ENCODE assay signal across 29 mouse cellular contexts in the genomic region with DNA sequence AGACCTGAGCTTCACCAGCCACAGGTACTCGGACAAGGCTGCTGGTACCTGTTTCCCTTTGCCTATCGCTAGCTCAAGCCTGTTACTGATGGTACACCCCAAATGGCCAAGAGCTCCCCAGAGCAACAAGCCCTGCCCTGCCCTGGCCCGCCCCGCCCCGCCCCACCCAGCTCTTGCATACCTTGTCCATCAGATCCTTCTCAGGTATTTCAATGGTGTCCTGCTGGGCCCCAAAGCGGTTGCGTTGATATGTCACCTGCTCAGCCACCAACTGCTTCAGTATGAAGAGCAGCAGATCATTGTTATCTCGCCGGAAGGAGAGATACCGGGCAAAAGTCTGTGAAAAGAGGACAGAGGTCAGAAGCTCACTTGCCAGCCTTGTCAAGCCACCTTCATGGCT. TPM values are rescaled to one million over a fixed set of nuclear protein-coding genes. Genes with fewer than 3 reads are reported as not detected.
DNase-seq lines count a peak whose midpoint lies in the region; ATAC-seq and TF ChIP-seq lines count a peak whose summit lies in the region.
"Had no signal": no experiment of that assay in that cellular context is flagged by ENCODE, and none has a peak within 500 bp of the region (broad histone marks: within the 10 kb centered on the region; RNA-seq: fewer than 3 reads in every experiment).

No protein-coding gene starts in this region.

- H3K4me1 ChIP-seq in liver, embryonic 12.5 days = peaks cover 5% of the 10 kb centered on the region; the same call in 1 of the 2 replicates
- no peaks in the 10 kb centered on the region for H3K4me1 ChIP-seq in liver, embryonic 11.5 days (replicated peaks; ENCODE audit: control insufficient read depth, insufficient read depth, low read length)
- H3K4me1 ChIP-seq in intestine, postnatal 0 days (replicated peaks; ENCODE audit: control insufficient read depth, insufficient read depth, low read length) = no peaks in the 10 kb centered on the region
- H3K4me1 ChIP-seq: embryonic facial prominence, embryonic 10.5 days; embryonic facial prominence, embryonic 13.5 days; heart, embryonic 10.5 days; heart, embryonic 13.5 days; hindbrain, embryonic 15.5 days had no signal

- H3K36me3 ChIP-seq in liver, embryonic 12.5 days = peaks cover 94% of the 10 kb centered on the region
- H3K36me3 ChIP-seq in liver, embryonic 11.5 days (ENCODE audit: control insufficient read depth, insufficient read depth, low read length) = peaks cover 62% of the 10 kb centered on the region
- peaks cover 66% of the 10 kb centered on the region for H3K36me3 ChIP-seq in intestine, postnatal 0 days (ENCODE audit: control insufficient read depth, insufficient read depth)

- no peaks in the 10 kb centered on the region for H3K27me3 ChIP-seq in liver, embryonic 12.5 days (replicated peaks)
- no peaks in the 10 kb centered on the region for H3K27me3 ChIP-seq in liver, embryonic 11.5 days (replicated peaks; ENCODE audit: control insufficient read depth, insufficient read depth, low read length)
- H3K27me3 ChIP-seq in intestine, postnatal 0 days (replicated peaks; ENCODE audit: control insufficient read depth, insufficient read depth, low read length) = no peaks in the 10 kb centered on the region
- H3K27me3 ChIP-seq: embryonic facial prominence, embryonic 13.5 days; forebrain, embryonic 12.5 days; forebrain, embryonic 15.5 days; heart, embryonic 13.5 days; hindbrain, embryonic 12.5 days; hindbrain, embryonic 15.5 days had no signal

- no peak for DNase-seq in liver, embryonic 11.5 days (ENCODE audit: low spot score)
- DNase-seq in ES-CJ7 (ENCODE audit: low read depth, low spot score) = peak; percentile 64
- peak; percentile 66 for DNase-seq in ZHBTc4 (ENCODE audit: low read depth, low spot score)
- no peak for DNase-seq in layer of hippocampus, adult 2 months (ENCODE audit: low spot score in 2 of 2)
- DNase-seq in cerebellum, adult 9-11 months = no peak
- DNase-seq in left cerebral cortex, postnatal 4 days = no peak
- DNase-seq: adrenal gland, adult 2 months; adrenal gland, postnatal 14 days; cerebellum, adult 11 months; cerebellum, adult 2 months; cerebellum, postnatal 36 days; embryo, embryonic 11 days; gastrocnemius, postnatal 25 days; heart, adult 2 months; heart, postnatal 14 days; heart, postnatal 4 days; kidney, adult 11 months had no signal

- H3K27ac ChIP-seq in liver, embryonic 12.5 days = 0 out of 2 replicates have a peak overlapping the region, but pooled peaks have one; percentile 6
- H3K27ac ChIP-seq in liver, embryonic 11.5 days (ENCODE audit: low read depth, low read length) = no peak overlapping the region
- H3K27ac ChIP-seq in intestine, postnatal 0 days (ENCODE audit: low read depth, low read length) = peak overlapping the region; percentile 54
- H3K27ac ChIP-seq in layer of hippocampus, adult 2 months = no peak overlapping the region
- H3K27ac ChIP-seq: embryonic facial prominence, embryonic 10.5 days; embryonic facial prominence, embryonic 13.5 days; forebrain, embryonic 12.5 days; forebrain, embryonic 15.5 days; heart, adult 2 months; heart, embryonic 10.5 days; heart, embryonic 13.5 days; hindbrain, embryonic 12.5 days; hindbrain, embryonic 15.5 days had no signal

- WGBS in liver, embryonic 12.5 days (ENCODE audit: insufficient replicate concordance) = 87% methylated on average over 10 of the region's 10 CpGs
- WGBS in liver, embryonic 11.5 days = 90% methylated on average over 10 of the region's 10 CpGs
- 64% methylated on average over 10 of the region's 10 CpGs for WGBS in intestine, postnatal 0 days

- intact Hi-C loops in left cerebral cortex, postnatal 4 days (cut with DNase I) = no loop called here

- no peaks in the 10 kb centered on the region for H3K9me3 ChIP-seq in liver, embryonic 12.5 days (replicated peaks)
- H3K9me3 ChIP-seq in liver, embryonic 11.5 days (ENCODE audit: control insufficient read depth, low read length) = no peaks in the 10 kb centered on the region
- H3K9me3 ChIP-seq in intestine, postnatal 0 days (ENCODE audit: control insufficient read depth) = no peaks in the 10 kb centered on the region
- H3K9me3 ChIP-seq: embryonic facial prominence, embryonic 10.5 days; embryonic facial prominence, embryonic 13.5 days; forebrain, embryonic 12.5 days; forebrain, embryonic 15.5 days; heart, embryonic 10.5 days; heart, embryonic 13.5 days; hindbrain, embryonic 12.5 days; hindbrain, embryonic 15.5 days had no signal

- TF ChIP-seq CTCF in intestine, postnatal 0 days (IDR thresholded peaks at IDR 0.05; ENCODE audit: low read depth) = no peak
- TF ChIP-seq CTCF in layer of hippocampus, adult 2 months (conservative IDR thresholded peaks at IDR 0.05) = no peak

- H3K4me3 ChIP-seq in liver, embryonic 12.5 days = no peak overlapping the region
- H3K4me3 ChIP-seq in liver, embryonic 11.5 days (ENCODE audit: low read depth, low read length) = no peak overlapping the region
- no peak overlapping the region for H3K4me3 ChIP-seq in intestine, postnatal 0 days (ENCODE audit: low read depth, low read length)
- no peak overlapping the region for H3K4me3 ChIP-seq in layer of hippocampus, adult 2 months
- H3K4me3 ChIP-seq: embryonic facial prominence, embryonic 10.5 days; embryonic facial prominence, embryonic 13.5 days; erythroblast, embryonic 14.5 days; forebrain, embryonic 12.5 days; forebrain, embryonic 15.5 days; heart, adult 2 months; heart, embryonic 10.5 days; heart, embryonic 13.5 days; hindbrain, embryonic 12.5 days; hindbrain, embryonic 15.5 days had no signal

- H3K4me2 ChIP-seq in liver, embryonic 12.5 days = no peak overlapping the region
- H3K4me2 ChIP-seq in liver, embryonic 11.5 days = no peak overlapping the region
- no peak overlapping the region for H3K4me2 ChIP-seq in intestine, postnatal 0 days (replicated peaks; ENCODE audit: low read depth)
- H3K4me2 ChIP-seq: embryonic facial prominence, embryonic 13.5 days; forebrain, embryonic 12.5 days; forebrain, embryonic 15.5 days; heart, embryonic 13.5 days; hindbrain, embryonic 12.5 days; hindbrain, embryonic 15.5 days had no signal

- H3K9ac ChIP-seq in liver, embryonic 12.5 days = no peak overlapping the region
- no peak overlapping the region for H3K9ac ChIP-seq in liver, embryonic 11.5 days (ENCODE audit: low read depth, low read length)
- H3K9ac ChIP-seq in intestine, postnatal 0 days (ENCODE audit: low read depth, low read length) = no peak overlapping the region
- H3K9ac ChIP-seq: embryonic facial prominence, embryonic 13.5 days; forebrain, embryonic 12.5 days; forebrain, embryonic 15.5 days; heart, embryonic 13.5 days; hindbrain, embryonic 12.5 days; hindbrain, embryonic 15.5 days had no signal

- ATAC-seq in liver, embryonic 12.5 days = no peak
- no peak for ATAC-seq in liver, embryonic 11.5 days (replicated peaks; ENCODE audit: low FRiP score)
- peak; percentile 26; the same call in 1 of the 2 replicates for ATAC-seq in intestine, postnatal 0 days
- ATAC-seq: CD4-positive, CD25-positive, alpha-beta regulatory T cell, adult 4 months; forebrain, embryonic 15.5 days had no signal

RNA-seq across cellular contexts. Expression of gene Podxl2, which starts 9.4 kb away (rescaled TPM):
- polyA plus RNA-seq in liver, embryonic 12.5 days (2016; fragmentation: Nextera tagmentation; extraction: Ambion mirVana) = 4.6 and 5.0 TPM in 2 replicates
- 9.1 and 10.7 TPM in 2 replicates for polyA plus RNA-seq in liver, embryonic 11.5 days (2014; fragmentation: Nextera tagmentation; extraction: Ambion mirVana)
- 36.3 and 39.2 TPM in 2 replicates for polyA plus RNA-seq in intestine, postnatal 0 days (2015; fragmentation: Nextera tagmentation; extraction: Ambion mirVana)
- 100 to 1,000 TPM; 160 to 165 TPM for total RNA-seq in layer of hippocampus, adult 2 months (2021)
- 100 to 1,000 TPM; 494 to 504 TPM for total RNA-seq in left cerebral cortex, postnatal 4 days (2021)

RNA-seq across cellular contexts. Expression of gene Mcm2, which starts 14.4 kb away (rescaled TPM):
- polyA plus RNA-seq in liver, embryonic 12.5 days (2016; fragmentation: Nextera tagmentation; extraction: Ambion mirVana) = 240 and 243 TPM in 2 replicates
- 254 and 284 TPM in 2 replicates for polyA plus RNA-seq in liver, embryonic 11.5 days (2014; fragmentation: Nextera tagmentation; extraction: Ambion mirVana)
- polyA plus RNA-seq in intestine, postnatal 0 days (2015; fragmentation: Nextera tagmentation; extraction: Ambion mirVana) = 32.9 and 33.1 TPM in 2 replicates
- 1 to 10 TPM; 5.7 to 7.4 TPM for total RNA-seq in layer of hippocampus, adult 2 months (2021)
- total RNA-seq in left cerebral cortex, postnatal 4 days (2021) = 10 to 100 TPM; 12.5 to 14.3 TPM

RNA-seq across cellular contexts. Expression of gene Tpra1, which starts 17.9 kb away (rescaled TPM):
- 52.7 and 53.9 TPM in 2 replicates for polyA plus RNA-seq in liver, embryonic 12.5 days (2016; fragmentation: Nextera tagmentation; extraction: Ambion mirVana)
- polyA plus RNA-seq in liver, embryonic 11.5 days (2014; fragmentation: Nextera tagmentation; extraction: Ambion mirVana) = 55.1 and 56.7 TPM in 2 replicates
- 81.2 and 81.6 TPM in 2 replicates for polyA plus RNA-seq in intestine, postnatal 0 days (2015; fragmentation: Nextera tagmentation; extraction: Ambion mirVana)
- 10 to 100 TPM; 48.6 to 51.1 TPM for total RNA-seq in layer of hippocampus, adult 2 months (2021)
- 10 to 100 TPM; 37.2 to 41.2 TPM for total RNA-seq in left cerebral cortex, postnatal 4 days (2021)

RNA-seq across cellular contexts. Expression of gene Abtb1, which starts 42.4 kb away (rescaled TPM):
- 37.6 and 40.0 TPM in 2 replicates for polyA plus RNA-seq in liver, embryonic 12.5 days (2016; fragmentation: Nextera tagmentation; extraction: Ambion mirVana)
- polyA plus RNA-seq in liver, embryonic 11.5 days (2014; fragmentation: Nextera tagmentation; extraction: Ambion mirVana) = 24.9 and 26.7 TPM in 2 replicates
- 22.7 and 23.9 TPM in 2 replicates for polyA plus RNA-seq in intestine, postnatal 0 days (2015; fragmentation: Nextera tagmentation; extraction: Ambion mirVana)
- 10 to 100 TPM; 33.4 to 37.1 TPM for total RNA-seq in layer of hippocampus, adult 2 months (2021)
- 10 to 100 TPM; 23.2 to 25.3 TPM for total RNA-seq in left cerebral cortex, postnatal 4 days (2021)

Comparison
In these comparisons a context has a peak if more than half of its experiments do, and no peak if none do; other contexts are left out.
1. H3K27ac ChIP-seq: peak in liver, embryonic 12.5 days (single experiment) and intestine, postnatal 0 days (single experiment); none in liver, embryonic 11.5 days (single experiment) and layer of hippocampus, adult 2 months (single experiment).
2. DNase-seq: peak in ES-CJ7 (single experiment) and ZHBTc4 (single experiment); none in liver, embryonic 11.5 days (single experiment), layer of hippocampus, adult 2 months (0 of 2), cerebellum, adult 9-11 months (single experiment) and left cerebral cortex, postnatal 4 days (single experiment).